Mouse (Mus musculus) liver, embryonic 18 days (tissue): ENCODE data around the gene 7530416G11Rik. TPM values are rescaled to one million over a fixed set of nuclear protein-coding genes. Genes with fewer than 3 reads are reported as not detected.

Experiments
- polyA plus RNA-seq: library from polyadenylated mRNA; depleted of rRNA; stranded (reverse); fragments of >200 nt; gene quantifications from 2 replicates; pipeline ENCODE4 v1.2.3, GENCODE M21; 2012; rRNA removed

Gene 7530416G11Rik
- polyA plus RNA-seq = not detected in 2 replicates

GRCm38 (mm10) chr15:85503127-85503526 is at the start of gene 7530416G11Rik:
7530416G11Rik (minus strand) TSS chr15:85503227.

Other genes starting within 250 kb of the 7530416G11Rik start
- 52.0 and 56.6 TPM in 2 replicates for gene Atxn10, start 167.0 kb downstream of the 7530416G11Rik start, polyA plus RNA-seq
- 0.15 and 0.20 TPM in 2 replicates for gene Wnt7b, start 79.2 kb upstream of the 7530416G11Rik start, polyA plus RNA-seq
- gene Ppara, start 231.8 kb upstream of the 7530416G11Rik start, polyA plus RNA-seq = 74.5 and 79.8 TPM in 2 replicates